Mouse (Mus musculus): ENCODE results near the gene Pik3ip1. TPM values are rescaled to one million over a fixed set of nuclear protein-coding genes. Genes with fewer than 3 reads are reported as not detected.
A peak's percentile ranks its signal among the peaks of the same experiment; 100 is the strongest.

The Pik3ip1 gene
- polyA plus RNA-seq, 1 experiment from 2014 or later = 1.4 TPM

DNA sequence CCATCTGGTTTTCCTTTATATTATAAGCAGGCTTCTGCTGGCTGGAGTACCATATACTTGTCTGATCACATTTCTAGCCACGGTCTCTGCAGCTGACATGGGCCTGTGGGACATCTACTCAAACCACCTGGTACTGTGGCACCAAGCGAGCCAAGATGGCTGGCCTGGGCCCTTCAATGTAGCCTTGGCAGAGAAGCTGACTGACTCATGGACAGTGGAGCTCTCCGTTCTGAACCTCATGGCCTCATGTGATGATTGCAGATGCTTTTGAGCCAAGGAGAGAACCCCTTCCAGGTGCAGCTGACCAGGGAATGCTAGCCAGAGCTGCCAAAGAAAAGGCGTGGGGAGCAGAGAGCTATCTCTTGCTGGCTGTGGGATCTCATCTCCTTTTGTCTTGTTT lies 24.4 kb upstream of the Pik3ip1 start:
- H3K9me3 ChIP-seq (replicated peaks) = no peaks in the 10 kb centered on the region
- no peak overlapping the region for H3K4me2 ChIP-seq
- WGBS (ENCODE audit: insufficient replicate concordance) = 85% methylated on average over 4 of the region's 4 CpGs
- H3K9ac ChIP-seq = no peak overlapping the region
- no peak for ATAC-seq (ENCODE audit: insufficient read depth)
- no peaks in the 10 kb centered on the region for H3K27me3 ChIP-seq
- H3K4me3 ChIP-seq (replicated peaks) = no peak overlapping the region
- peaks cover 4% of the 10 kb centered on the region for H3K4me1 ChIP-seq (replicated peaks)
- H3K36me3 ChIP-seq (replicated peaks) = peaks cover 97% of the 10 kb centered on the region
- no peak overlapping the region for H3K27ac ChIP-seq (replicated peaks)

DNA sequence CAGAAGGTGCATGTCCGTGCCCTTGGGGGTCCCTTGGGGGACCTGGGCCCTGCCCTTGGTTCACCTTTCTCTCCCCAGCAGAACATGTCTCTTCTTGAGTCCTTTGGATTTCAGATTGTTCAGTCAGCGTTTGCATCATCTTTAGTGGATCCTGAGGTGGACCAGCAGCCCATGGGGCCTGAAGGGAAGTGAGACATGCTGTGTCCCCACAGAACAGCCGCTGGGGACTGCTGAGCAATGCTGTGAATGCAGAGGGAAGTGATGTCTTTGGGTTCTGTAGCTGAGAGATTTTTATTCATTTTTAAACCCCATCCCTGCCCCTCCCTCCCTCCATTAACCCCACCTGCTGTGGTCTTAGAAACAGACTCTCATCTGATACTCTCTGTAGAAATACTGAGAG lies 22.3 kb upstream of the Pik3ip1 start:
- 78% methylated on average over 3 of the region's 3 CpGs for WGBS (ENCODE audit: insufficient replicate concordance)
- no peak overlapping the region for H3K9ac ChIP-seq
- peaks cover 19% of the 10 kb centered on the region for H3K4me1 ChIP-seq (replicated peaks)
- H3K36me3 ChIP-seq (replicated peaks) = peaks cover 90% of the 10 kb centered on the region
- no peaks in the 10 kb centered on the region for H3K27me3 ChIP-seq
- no peak overlapping the region for H3K4me2 ChIP-seq
- ATAC-seq (ENCODE audit: insufficient read depth) = no peak
- no peak overlapping the region for H3K4me3 ChIP-seq (replicated peaks)
- H3K9me3 ChIP-seq (replicated peaks) = no peaks in the 10 kb centered on the region
- H3K27ac ChIP-seq (replicated peaks) = no peak overlapping the region

DNA sequence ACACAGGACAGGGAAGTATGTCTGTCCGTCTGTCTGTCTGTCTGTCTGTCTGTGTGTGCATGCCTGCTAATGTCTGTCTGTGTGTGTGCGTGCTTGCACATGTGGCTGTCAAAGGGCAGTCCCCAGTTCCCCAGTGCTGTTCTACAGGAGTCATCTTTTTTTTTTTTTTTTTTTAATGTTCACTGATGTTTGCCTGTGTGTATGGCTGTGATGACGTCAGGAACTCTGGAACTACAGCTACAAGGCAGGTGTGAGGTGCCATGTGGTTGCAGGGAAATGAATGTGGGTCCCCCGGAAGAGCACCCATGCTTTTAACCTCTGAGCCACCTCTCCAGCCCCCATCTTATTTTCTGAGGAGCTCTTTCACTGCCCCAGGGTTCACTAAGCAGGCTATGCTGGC lies 20.3 kb upstream of the Pik3ip1 start:
- no peak overlapping the region for H3K27ac ChIP-seq (replicated peaks)
- no peak overlapping the region for H3K9ac ChIP-seq
- H3K27me3 ChIP-seq = no peaks in the 10 kb centered on the region
- H3K4me2 ChIP-seq = no peak overlapping the region
- no peak overlapping the region for H3K4me3 ChIP-seq (replicated peaks)
- peaks cover 72% of the 10 kb centered on the region for H3K36me3 ChIP-seq (replicated peaks)
- ATAC-seq (ENCODE audit: insufficient read depth) = no peak
- H3K4me1 ChIP-seq (replicated peaks) = peaks cover 33% of the 10 kb centered on the region
- H3K9me3 ChIP-seq (replicated peaks) = no peaks in the 10 kb centered on the region
- 67% methylated on average over 4 of the region's 4 CpGs for WGBS (ENCODE audit: insufficient replicate concordance)

DNA sequence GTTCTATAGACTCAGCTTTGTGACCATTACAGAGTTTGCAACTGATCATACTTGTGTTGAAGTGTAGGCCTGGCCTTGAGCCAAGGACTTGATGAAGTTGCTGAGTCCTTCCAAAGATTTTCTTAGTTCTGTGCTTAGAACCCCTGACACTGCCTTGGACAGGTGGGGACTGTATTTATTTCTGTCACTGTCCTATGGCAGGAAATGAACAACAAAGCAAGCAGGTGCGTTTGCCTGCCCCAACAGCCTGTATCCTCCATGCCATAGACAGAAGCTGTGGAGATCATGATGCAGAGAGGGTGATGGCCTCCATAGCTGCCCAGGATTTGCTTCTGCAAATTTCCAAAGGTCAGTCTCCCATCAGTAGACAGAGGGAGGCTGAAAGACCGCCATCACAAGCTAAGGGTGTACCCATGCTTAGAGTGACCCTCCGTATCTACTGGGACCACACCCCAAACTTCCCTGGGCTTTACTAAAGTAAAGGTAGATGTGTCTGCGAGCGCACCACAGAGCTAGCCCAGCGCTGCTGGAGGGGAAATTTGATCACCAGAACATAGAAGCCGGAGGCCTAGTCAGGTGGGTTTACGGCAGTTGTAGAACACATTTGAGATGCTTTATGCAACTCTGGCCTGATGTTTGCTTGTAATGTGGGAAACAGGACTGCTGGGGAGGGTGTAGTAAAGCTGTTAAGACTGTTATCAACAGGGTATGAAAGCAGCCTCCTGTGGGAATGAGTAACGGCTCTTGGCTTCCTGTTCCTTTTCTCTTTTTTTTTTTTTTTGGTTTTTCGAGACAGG lies 19.2 kb upstream of the Pik3ip1 start:
- no peaks in the 10 kb centered on the region for H3K27me3 ChIP-seq
- no peak overlapping the region for H3K4me2 ChIP-seq
- H3K4me3 ChIP-seq (replicated peaks) = no peak overlapping the region
- H3K27ac ChIP-seq (replicated peaks) = no peak overlapping the region
- WGBS (ENCODE audit: insufficient replicate concordance) = 28% methylated on average over 10 of the region's 10 CpGs
- H3K9ac ChIP-seq = no peak overlapping the region
- peaks cover 33% of the 10 kb centered on the region for H3K4me1 ChIP-seq (replicated peaks)
- ATAC-seq (ENCODE audit: insufficient read depth) = no peak
- H3K9me3 ChIP-seq (replicated peaks) = no peaks in the 10 kb centered on the region
- peaks cover 61% of the 10 kb centered on the region for H3K36me3 ChIP-seq (replicated peaks)

DNA sequence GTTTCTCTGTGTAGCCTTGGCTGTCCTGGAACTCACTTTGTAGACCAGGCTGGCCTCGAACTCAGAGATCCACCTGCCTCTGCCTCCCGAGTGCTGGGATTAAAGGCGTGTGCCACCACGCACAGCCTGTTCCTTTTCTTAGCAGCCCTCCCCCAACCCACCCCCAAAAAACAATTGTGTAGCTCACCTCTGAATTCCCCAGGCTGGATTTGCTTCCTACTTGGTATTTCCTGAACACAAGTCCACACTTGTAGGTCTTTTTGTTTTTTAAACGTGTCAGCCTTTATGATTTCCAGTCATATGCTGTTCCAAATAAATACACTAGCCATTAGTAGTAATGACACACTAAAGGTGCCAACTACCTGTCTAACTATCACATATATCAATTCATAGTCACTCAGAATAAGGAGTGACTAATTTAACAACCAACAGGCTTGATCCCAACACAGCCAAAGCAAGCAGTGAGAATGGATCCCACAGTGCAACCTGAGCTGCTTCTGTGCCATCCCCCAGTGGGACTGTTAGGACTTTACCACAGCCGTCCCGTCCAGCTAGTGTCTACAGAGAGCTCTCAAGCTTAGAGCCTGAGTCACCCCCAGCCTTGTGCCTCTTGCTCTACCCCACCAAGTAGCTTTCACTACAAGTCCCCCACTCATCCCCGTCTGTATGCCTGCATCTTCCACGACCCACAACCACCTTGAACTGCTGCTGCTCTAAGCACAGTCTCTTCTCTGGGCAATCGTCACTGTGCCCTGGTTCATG lies 18.4 kb upstream of the Pik3ip1 start:
- Histone ChIP-seq H3K4me3 (replicated peaks) (no peak overlapping the region), H3K4me2 (no peak overlapping the region), H3K4me1 (replicated peaks) (peaks cover 33% of the 10 kb centered on the region), H3K27ac (replicated peaks) (no peak overlapping the region), H3K36me3 (replicated peaks) (peaks cover 53% of the 10 kb centered on the region), H3K27me3 (no peaks in the 10 kb centered on the region), H3K9me3 (replicated peaks) (no peaks in the 10 kb centered on the region), H3K9ac (no peak overlapping the region)
- no peak for ATAC-seq (ENCODE audit: insufficient read depth)
- WGBS (ENCODE audit: insufficient replicate concordance) = 51% methylated on average over 10 of the region's 10 CpGs

DNA sequence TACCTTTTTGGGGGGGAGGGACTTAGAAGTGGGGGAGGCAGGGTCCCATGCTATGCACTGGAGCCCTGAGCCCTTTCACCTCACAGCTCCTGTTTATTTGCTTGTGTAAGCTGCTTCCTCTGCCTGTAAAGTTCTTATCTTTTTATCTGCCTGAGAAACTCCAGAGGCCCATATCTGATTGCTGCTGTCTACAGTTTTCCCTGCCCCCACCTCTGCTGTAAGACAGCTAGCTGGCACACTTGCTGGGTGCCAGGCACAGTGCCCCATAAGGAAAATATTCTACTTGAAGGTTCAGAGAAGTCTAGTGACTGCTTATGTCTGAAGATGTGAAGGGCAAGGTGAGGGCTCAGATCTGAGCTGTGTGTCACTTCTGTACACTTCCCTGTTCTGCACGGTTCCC lies 16.9 kb upstream of the Pik3ip1 start:
- no peak overlapping the region for H3K27ac ChIP-seq (replicated peaks)
- H3K27me3 ChIP-seq = no peaks in the 10 kb centered on the region

DNA sequence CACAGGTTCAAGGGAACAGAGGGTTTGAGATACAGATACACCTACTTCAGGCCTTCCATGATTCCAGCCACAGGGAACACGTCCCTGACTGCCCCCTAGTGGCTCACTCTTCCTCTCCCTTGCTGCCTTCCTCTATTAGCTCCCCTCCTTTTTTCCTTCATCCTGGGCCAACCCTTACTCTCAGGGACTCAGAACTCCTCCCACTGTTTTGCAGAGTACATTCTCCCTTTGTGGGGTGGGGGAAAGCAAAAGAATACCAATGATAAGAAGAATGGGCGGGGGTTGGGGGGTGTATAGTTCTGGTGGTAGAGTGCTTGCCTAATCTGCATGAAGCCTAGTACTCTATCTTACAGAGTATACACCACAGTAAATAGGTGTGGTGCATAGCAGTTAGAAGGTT lies 16.1 kb upstream of the Pik3ip1 start:
- H3K36me3 ChIP-seq (replicated peaks) = peaks cover 29% of the 10 kb centered on the region
- H3K27ac ChIP-seq (replicated peaks) = no peak overlapping the region
- WGBS (ENCODE audit: insufficient replicate concordance) = 16% methylated on average over 2 of the region's 2 CpGs
- H3K9me3 ChIP-seq (replicated peaks) = no peaks in the 10 kb centered on the region
- H3K4me1 ChIP-seq (replicated peaks) = peaks cover 33% of the 10 kb centered on the region
- H3K4me2 ChIP-seq = no peak overlapping the region
- H3K9ac ChIP-seq = no peak overlapping the region
- peak; percentile 64 for ATAC-seq (ENCODE audit: insufficient read depth)
- H3K27me3 ChIP-seq = no peaks in the 10 kb centered on the region
- no peak overlapping the region for H3K4me3 ChIP-seq (replicated peaks)

More for the DNA sequence above, 16.9 kb upstream of the Pik3ip1 start:
- no peak overlapping the region for H3K9ac ChIP-seq
- no peak for ATAC-seq (ENCODE audit: insufficient read depth)
- H3K36me3 ChIP-seq (replicated peaks) = peaks cover 38% of the 10 kb centered on the region
- H3K4me3 ChIP-seq (replicated peaks) = no peak overlapping the region
- 40% methylated on average over 1 of the region's 1 CpGs for WGBS (ENCODE audit: insufficient replicate concordance)
- no peak overlapping the region for H3K4me2 ChIP-seq
- H3K9me3 ChIP-seq (replicated peaks) = no peaks in the 10 kb centered on the region
- peaks cover 33% of the 10 kb centered on the region for H3K4me1 ChIP-seq (replicated peaks)

DNA sequence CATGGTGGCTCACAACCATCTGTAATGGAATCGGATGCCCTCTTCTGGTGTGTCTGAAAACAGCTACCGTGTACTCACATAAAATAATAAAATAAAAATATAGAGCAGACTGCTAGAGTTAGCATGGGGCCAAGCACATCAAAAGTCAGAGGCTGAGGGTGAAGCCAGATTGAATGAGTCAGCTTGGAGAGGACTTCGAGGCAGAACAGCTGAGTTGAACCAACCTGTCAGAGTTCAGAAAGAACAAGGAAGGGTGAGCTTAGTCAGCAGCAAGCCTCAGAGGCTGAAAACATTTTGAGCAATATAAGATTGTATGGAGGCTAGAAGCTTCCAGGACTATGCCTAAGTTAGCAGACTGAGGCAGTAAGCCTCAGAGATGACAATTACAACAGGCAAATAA lies 11.9 kb upstream of the Pik3ip1 start:
- no peaks in the 10 kb centered on the region for H3K27me3 ChIP-seq
- peaks cover 10% of the 10 kb centered on the region for H3K4me1 ChIP-seq (replicated peaks)
- no peaks in the 10 kb centered on the region for H3K36me3 ChIP-seq (replicated peaks)
- no peak overlapping the region for H3K4me3 ChIP-seq (replicated peaks)
- H3K4me2 ChIP-seq = no peak overlapping the region
- 67% methylated on average over 3 of the region's 3 CpGs for whole genome bisulfite sequencing (ENCODE audit: insufficient replicate concordance)
- ATAC-seq (ENCODE audit: insufficient read depth) = no peak
- no peaks in the 10 kb centered on the region for H3K9me3 ChIP-seq (replicated peaks)
- no peak overlapping the region for H3K9ac ChIP-seq
- H3K27ac ChIP-seq (replicated peaks) = no peak overlapping the region

DNA sequence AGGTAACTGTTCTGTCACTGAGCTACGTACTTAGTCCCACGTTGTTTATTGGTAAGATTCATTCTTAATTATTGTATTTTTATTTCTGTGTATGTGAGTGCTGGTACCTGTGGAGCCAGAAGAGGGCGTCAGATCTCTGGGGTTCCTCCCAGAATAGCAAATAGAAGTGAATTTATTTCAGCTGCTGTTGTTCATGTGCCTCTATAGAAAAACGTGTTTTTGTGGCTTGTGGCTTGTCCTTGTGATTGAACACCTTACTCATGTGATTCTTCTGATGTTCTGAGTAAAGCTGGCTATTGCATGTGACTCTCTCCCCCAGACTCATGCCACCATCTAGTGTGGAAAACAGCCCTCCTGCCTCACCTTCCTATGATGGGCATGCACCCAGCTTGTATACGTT lies 1.9 kb upstream of the Pik3ip1 start:
- Histone ChIP-seq H3K4me2 (no peak overlapping the region), H3K27ac (replicated peaks) (no peak overlapping the region), H3K27me3 (peaks cover 31% of the 10 kb centered on the region), H3K9ac (no peak overlapping the region), H3K36me3 (replicated peaks) (no peaks in the 10 kb centered on the region), H3K9me3 (replicated peaks) (no peaks in the 10 kb centered on the region), H3K4me1 (replicated peaks) (peaks cover 29% of the 10 kb centered on the region), H3K4me3 (replicated peaks) (no peak overlapping the region)
- no peak for ATAC-seq (ENCODE audit: insufficient read depth)
- WGBS (ENCODE audit: insufficient replicate concordance) = 59% methylated on average over 5 of the region's 5 CpGs

DNA sequence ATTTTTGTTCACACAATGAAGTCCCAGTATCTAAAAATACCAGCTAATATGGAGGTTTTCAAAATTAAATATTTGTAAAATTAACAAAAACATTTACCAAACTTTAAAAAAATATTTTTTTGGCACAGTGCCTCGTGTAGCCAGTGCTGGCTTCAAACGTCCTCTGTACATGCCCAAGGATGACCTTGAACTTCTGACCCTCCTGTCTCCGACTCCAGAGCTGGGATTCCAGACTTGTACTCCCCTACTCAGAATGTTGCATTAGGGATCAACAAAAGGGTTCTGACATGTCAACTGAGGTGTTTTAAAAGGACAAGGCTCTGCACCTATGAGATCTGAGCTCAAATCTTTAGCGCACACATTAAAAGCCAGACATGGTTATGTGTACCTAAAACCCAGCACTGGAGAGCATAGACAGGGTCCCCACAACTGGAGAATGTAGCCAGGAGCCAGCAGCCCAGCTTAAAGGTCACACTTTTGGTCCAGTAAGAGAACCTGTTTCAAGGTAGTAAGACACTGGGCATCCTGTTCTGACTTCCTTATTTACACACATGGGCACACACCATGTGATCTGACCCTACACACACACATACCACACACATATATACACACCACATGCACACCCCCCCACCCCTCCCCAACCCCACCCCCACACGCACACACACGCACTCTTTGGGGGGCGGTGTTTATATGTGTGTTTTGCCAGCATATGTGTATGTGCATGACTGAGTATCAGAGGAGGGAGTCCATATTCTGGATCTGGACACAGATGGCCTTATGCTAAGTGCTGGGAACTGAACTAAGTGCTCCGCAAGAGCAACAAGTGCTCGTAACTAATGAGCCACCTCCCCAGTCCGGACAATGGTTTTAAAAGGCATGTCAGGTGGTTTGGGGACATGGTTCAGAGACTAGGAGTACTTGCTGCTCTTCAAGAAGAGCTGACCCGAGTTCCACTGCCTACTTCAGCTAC lies 1.1 kb upstream of the Pik3ip1 start:
- no peaks in the 10 kb centered on the region for H3K9me3 ChIP-seq (replicated peaks)
- H3K27ac ChIP-seq (replicated peaks) = no peak overlapping the region
- peaks cover 36% of the 10 kb centered on the region for H3K27me3 ChIP-seq
- no peak overlapping the region for H3K4me2 ChIP-seq
- WGBS (ENCODE audit: insufficient replicate concordance) = 68% methylated on average over 11 of the region's 11 CpGs
- H3K9ac ChIP-seq = no peak overlapping the region
- H3K36me3 ChIP-seq (replicated peaks) = no peaks in the 10 kb centered on the region
- peaks cover 29% of the 10 kb centered on the region for H3K4me1 ChIP-seq (replicated peaks)
- no peak for ATAC-seq (ENCODE audit: insufficient read depth)
- H3K4me3 ChIP-seq (replicated peaks) = no peak overlapping the region

DNA sequence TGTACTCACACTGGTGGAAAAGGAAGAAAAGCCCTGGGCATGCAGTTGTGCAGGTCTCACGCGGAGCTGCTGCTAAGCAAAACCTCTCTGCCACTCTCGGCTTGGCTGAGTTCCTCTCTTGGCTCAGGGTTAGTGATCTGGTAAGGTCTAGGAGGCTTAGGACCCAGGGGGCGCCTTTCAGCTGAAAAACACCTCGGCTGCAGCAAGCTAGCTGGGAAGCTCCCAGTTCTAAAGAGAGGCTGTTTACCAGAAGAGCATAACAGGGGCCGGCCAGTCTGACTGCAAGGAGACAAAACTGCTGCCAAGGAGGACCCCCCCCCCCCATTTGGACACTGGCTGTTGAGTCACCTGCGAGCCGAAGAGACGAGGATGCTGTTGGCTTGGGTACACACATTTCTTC lies 365 bp downstream of the Pik3ip1 start:
- WGBS (ENCODE audit: insufficient replicate concordance) = under 1% methylated on average over 9 of the region's 9 CpGs
- Histone ChIP-seq H3K4me2 (peak overlapping the region; percentile 78), H3K9me3 (replicated peaks) (no peaks in the 10 kb centered on the region), H3K27me3 (peaks cover 46% of the 10 kb centered on the region), H3K27ac (replicated peaks) (no peak overlapping the region), H3K9ac (no peak overlapping the region), H3K36me3 (replicated peaks) (no peaks in the 10 kb centered on the region), H3K4me1 (replicated peaks) (peaks cover 38% of the 10 kb centered on the region), H3K4me3 (replicated peaks) (peak overlapping the region; percentile 49)
- no peak for ATAC-seq (ENCODE audit: insufficient read depth)
